Mouse (Mus musculus) lung, embryonic 16.5 days (tissue): ENCODE results near the gene Sorbs1. TPM values are rescaled to one million over a fixed set of nuclear protein-coding genes. Genes with fewer than 3 reads are reported as not detected.

Experiments
- ATAC-seq: fragments of 200-750 bp; cut with Nextera tagmentation; 2 replicates; pipeline ENCODE4 v1.8.0; 2017; ENCODE audit warnings: low read depth, mild to moderate bottlenecking, moderate library complexity
- H3K27ac ChIP-seq: fragments of 300-500 bp; sonication (generic); 2 replicates; pipeline ENCODE4 v1.5.1; 2014; ENCODE audit warnings: mild to moderate bottlenecking, control low read depth, low read length
- H3K27me3 ChIP-seq: fragments of 300-500 bp; sonication (generic); 2 replicates; pipeline ENCODE4 v1.6.1; 2014; ENCODE audit warnings: low read depth, low read length, mixed read lengths; ENCODE audit not compliant: control insufficient read depth, insufficient read depth
- H3K36me3 ChIP-seq: fragments of 300-500 bp; sonication (generic); 2 replicates; pipeline ENCODE4 v1.6.1; 2014; ENCODE audit warnings: low read length; ENCODE audit not compliant: control insufficient read depth, insufficient read depth
- H3K4me1 ChIP-seq: fragments of 300-500 bp; sonication (generic); replicated peaks from 2 replicates; pipeline ENCODE4 v1.6.1; 2014; ENCODE audit warnings: low read length, mixed read lengths; ENCODE audit not compliant: control insufficient read depth, insufficient read depth
- H3K4me2 ChIP-seq: fragments of 300-500 bp; sonication (generic); 2 replicates; pipeline ENCODE4 v1.6.1; 2014; ENCODE audit warnings: low read depth, low read length, control low read depth
- H3K4me3 ChIP-seq: fragments of 300-500 bp; sonication (generic); 2 replicates; pipeline ENCODE4 v1.5.1; 2014; ENCODE audit warnings: mild to moderate bottlenecking, low read length, control low read depth
- H3K9ac ChIP-seq: fragments of 300-500 bp; sonication (generic); 2 replicates; pipeline ENCODE4 v1.6.1; 2014; ENCODE audit warnings: low read length, control low read depth
- H3K9me3 ChIP-seq: fragments of 300-500 bp; sonication (generic); 2 replicates; pipeline ENCODE4 v1.6.1; 2016; ENCODE audit warnings: low read length; ENCODE audit not compliant: control insufficient read depth
- WGBS: fragments of 180-500 bp; shearing (Covaris S2); extraction: QIAGEN DNeasy Blood & Tissue Kit; methylation state at CpG from one replicate; pipeline ENCODE4 v1.1.7; 2014; 5-methylcytosine and 5-hydroxymethylcytosine counted together
- polyA plus RNA-seq: library from polyadenylated mRNA; unstranded; fragments of >200 nt; fragmentation: Nextera tagmentation; extraction: Ambion mirVana; gene quantifications from 2 replicates; pipeline ENCODE4 v1.2.1, GENCODE M21; 2015

Sorbs1 gene
- polyA plus RNA-seq, 1 experiment from 2014 or later: 51.5 TPM

GRCm38 (mm10) chr19:40365137-40365536 lies 148.4 kb downstream of the Sorbs1 start:
- Histone ChIP-seq H3K27me3 (no peaks in the 10 kb centered on the region), H3K4me1 (peaks cover 16% of the 10 kb centered on the region), H3K9me3 (peaks cover 2% of the 10 kb centered on the region; the same call in 1 of the 2 replicates), H3K9ac (no peak overlapping the region), H3K4me3 (no peak overlapping the region), H3K4me2 (no peak overlapping the region), H3K27ac (no peak overlapping the region), H3K36me3 (peaks cover 13% of the 10 kb centered on the region)
- ATAC-seq: no peak
- 76% methylated on average over 5 of the region's 5 CpGs for WGBS

GRCm38 (mm10) chr19:40363447-40363846 lies 150.1 kb downstream of the Sorbs1 start:
- Histone ChIP-seq H3K27me3 (no peaks in the 10 kb centered on the region), H3K9me3 (peaks cover 2% of the 10 kb centered on the region; the same call in 1 of the 2 replicates), H3K36me3 (peaks cover 13% of the 10 kb centered on the region), H3K4me2 (no peak overlapping the region), H3K9ac (no peak overlapping the region), H3K4me3 (no peak overlapping the region), H3K4me1 (peaks cover 12% of the 10 kb centered on the region), H3K27ac (no peak overlapping the region)
- no peak for ATAC-seq
- 93% methylated on average over 5 of the region's 5 CpGs for WGBS

GRCm38 (mm10) chr19:40362203-40362865 lies 151.2 kb downstream of the Sorbs1 start:
- 56% methylated on average over 12 of the region's 12 CpGs for WGBS
- H3K9ac ChIP-seq: no peak overlapping the region
- peaks cover 13% of the 10 kb centered on the region for H3K36me3 ChIP-seq
- no peak overlapping the region for H3K27ac ChIP-seq
- peaks cover 12% of the 10 kb centered on the region for H3K4me1 ChIP-seq
- H3K4me3 ChIP-seq: no peak overlapping the region
- no peaks in the 10 kb centered on the region for H3K27me3 ChIP-seq
- no peak overlapping the region for H3K4me2 ChIP-seq
- peaks cover 2% of the 10 kb centered on the region; the same call in 1 of the 2 replicates for H3K9me3 ChIP-seq
- ATAC-seq: no peak

- Histone ChIP-seq H3K27me3 (no peaks in the 10 kb centered on the region), H3K4me1 (0 out of 2 replicates have a peak, but pooled peaks cover 4% of the 10 kb centered on the region), H3K9me3 (peaks cover 2% of the 10 kb centered on the region; the same call in 1 of the 2 replicates), H3K4me3 (no peak overlapping the region), H3K4me2 (no peak overlapping the region), H3K9ac (no peak overlapping the region), H3K36me3 (peaks cover 13% of the 10 kb centered on the region), H3K27ac (peak overlapping the region; percentile 44; the same call in 1 of the 2 replicates)
- 85% methylated on average over 5 of the region's 5 CpGs for WGBS
- ATAC-seq: no peak
These were observed 153.7 kb downstream of the Sorbs1 start for GRCm38 (mm10) chr19:40359712-40360394.

- Histone ChIP-seq H3K27ac (no peak overlapping the region), H3K4me3 (no peak overlapping the region), H3K9ac (no peak overlapping the region), H3K4me1 (no peaks in the 10 kb centered on the region), H3K36me3 (no peaks in the 10 kb centered on the region), H3K9me3 (no peaks in the 10 kb centered on the region), H3K4me2 (no peak overlapping the region), H3K27me3 (no peaks in the 10 kb centered on the region)
- WGBS: 82% methylated on average over 15 of the region's 15 CpGs
- ATAC-seq: no peak
These were observed 156.8 kb downstream of the Sorbs1 start for GRCm38 (mm10) chr19:40356536-40357522.

- WGBS: 86% methylated on average over 3 of the region's 3 CpGs
- ATAC-seq: no peak
- Histone ChIP-seq H3K36me3 (no peaks in the 10 kb centered on the region; the same call in 1 of the 2 replicates), H3K9ac (no peak overlapping the region), H3K27ac (no peak overlapping the region), H3K27me3 (no peaks in the 10 kb centered on the region), H3K4me2 (no peak overlapping the region), H3K4me3 (no peak overlapping the region), H3K9me3 (no peaks in the 10 kb centered on the region), H3K4me1 (no peaks in the 10 kb centered on the region)
These were observed 158.5 kb downstream of the Sorbs1 start for GRCm38 (mm10) chr19:40355075-40355474.

GRCm38 (mm10) chr19:40352006-40352405 lies 161.6 kb downstream of the Sorbs1 start:
- no peak for ATAC-seq
- H3K9ac ChIP-seq: no peak overlapping the region
- WGBS: 71% methylated on average over 14 of the region's 14 CpGs
- no peak overlapping the region for H3K4me3 ChIP-seq
- no peaks in the 10 kb centered on the region for H3K27me3 ChIP-seq
- H3K36me3 ChIP-seq: no peaks in the 10 kb centered on the region; the same call in 1 of the 2 replicates
- no peak overlapping the region for H3K4me2 ChIP-seq
- H3K4me1 ChIP-seq: peaks cover 3% of the 10 kb centered on the region
- H3K27ac ChIP-seq: no peak overlapping the region
- H3K9me3 ChIP-seq: no peaks in the 10 kb centered on the region

GRCm38 (mm10) chr19:40350835-40351234 lies 162.7 kb downstream of the Sorbs1 start:
- ATAC-seq: no peak
- H3K27ac ChIP-seq: no peak overlapping the region
- H3K4me2 ChIP-seq: no peak overlapping the region
- no peak overlapping the region for H3K9ac ChIP-seq
- no peaks in the 10 kb centered on the region; the same call in 1 of the 2 replicates for H3K36me3 ChIP-seq
- peaks cover 7% of the 10 kb centered on the region for H3K4me1 ChIP-seq
- H3K27me3 ChIP-seq: no peaks in the 10 kb centered on the region
- H3K9me3 ChIP-seq: no peaks in the 10 kb centered on the region
- H3K4me3 ChIP-seq: no peak overlapping the region
- WGBS: 86% methylated on average over 4 of the region's 4 CpGs
